Mouse (Mus musculus): ENCODE measurements around the gene Thap8. TPM values are rescaled to one million over a fixed set of nuclear protein-coding genes. Genes with fewer than 3 reads are reported as not detected.

The Thap8 gene
- polyA plus RNA-seq, 1 experiment from 2014 or later, result 0.77 TPM

- peaks cover 9% of the 10 kb centered on the region for H3K4me1 ChIP-seq
- no peaks in the 10 kb centered on the region for H3K9me3 ChIP-seq (replicated peaks)
- no peak overlapping the region for H3K4me3 ChIP-seq
- H3K9ac ChIP-seq, result no peak overlapping the region
- no peaks in the 10 kb centered on the region for H3K36me3 ChIP-seq
- no peak overlapping the region for H3K4me2 ChIP-seq (replicated peaks)
- ATAC-seq (ENCODE audit: low FRiP score), result peak; percentile 23; the same call in 1 of the 2 replicates
- H3K27me3 ChIP-seq, result peaks cover 29% of the 10 kb centered on the region
- no peak overlapping the region for H3K27ac ChIP-seq
- WGBS, result 3% methylated on average over 9 of the region's 9 CpGs
Measured at GRCm38 (mm10) chr7:30336384-30336783, 56.5 kb downstream of the Thap8 start.

- 75% methylated on average over 5 of the region's 5 CpGs for WGBS
- Histone ChIP-seq H3K27ac (no peak overlapping the region), H3K4me1 (no peaks in the 10 kb centered on the region), H3K9ac (no peak overlapping the region), H3K27me3 (peaks cover 19% of the 10 kb centered on the region), H3K4me2 (replicated peaks) (no peak overlapping the region), H3K36me3 (no peaks in the 10 kb centered on the region), H3K4me3 (no peak overlapping the region), H3K9me3 (replicated peaks) (no peaks in the 10 kb centered on the region)
- no peak for ATAC-seq (ENCODE audit: low FRiP score)
Measured at GRCm38 (mm10) chr7:30339432-30340109, 59.7 kb downstream of the Thap8 start.

Other genes with a start within 250 kb of the Thap8 start
- 7.1 and 7.2 TPM in 2 replicates for gene Zfp14, start 228.7 kb upstream of the Thap8 start, polyA plus RNA-seq (2016; fragmentation: Nextera tagmentation; extraction: Ambion mirVana)
- 9.8 and 10.1 TPM in 2 replicates for gene Zfp82, start 207.2 kb upstream of the Thap8 start, polyA plus RNA-seq (2016; fragmentation: Nextera tagmentation; extraction: Ambion mirVana)
- gene Gm26920, start 189.7 kb upstream of the Thap8 start, polyA plus RNA-seq (2016; fragmentation: Nextera tagmentation; extraction: Ambion mirVana), result 0.80 and 0.82 TPM in 2 replicates
- gene Zfp566, start 189.6 kb upstream of the Thap8 start, polyA plus RNA-seq (2016; fragmentation: Nextera tagmentation; extraction: Ambion mirVana), result 13.7 and 16.2 TPM in 2 replicates
- gene Zfp260, start 185.3 kb upstream of the Thap8 start, polyA plus RNA-seq (2016; fragmentation: Nextera tagmentation; extraction: Ambion mirVana), result 121 and 126 TPM in 2 replicates
- gene Zfp382, start 158.2 kb upstream of the Thap8 start, polyA plus RNA-seq (2016; fragmentation: Nextera tagmentation; extraction: Ambion mirVana), result 14.0 and 14.6 TPM in 2 replicates
- 17.6 and 20.2 TPM in 2 replicates for gene Zfp146, start 110.3 kb upstream of the Thap8 start, polyA plus RNA-seq (2016; fragmentation: Nextera tagmentation; extraction: Ambion mirVana)
- gene Cox7a1, start 96.0 kb upstream of the Thap8 start, polyA plus RNA-seq (2016; fragmentation: Nextera tagmentation; extraction: Ambion mirVana), result 3.5 and 3.6 TPM in 2 replicates
- 78.0 and 80.0 TPM in 2 replicates for gene Capns1, start 81.3 kb upstream of the Thap8 start, polyA plus RNA-seq (2016; fragmentation: Nextera tagmentation; extraction: Ambion mirVana)
- 135 and 149 TPM in 2 replicates for gene Polr2i, start 48.1 kb upstream of the Thap8 start, polyA plus RNA-seq (2016; fragmentation: Nextera tagmentation; extraction: Ambion mirVana)
- gene Tbcb, start 47.8 kb upstream of the Thap8 start, polyA plus RNA-seq (2016; fragmentation: Nextera tagmentation; extraction: Ambion mirVana), result 272 and 275 TPM in 2 replicates
- gene Ovol3, start 44.4 kb upstream of the Thap8 start, polyA plus RNA-seq (2016; fragmentation: Nextera tagmentation; extraction: Ambion mirVana), result not detected in 2 replicates
- gene Wdr62, start 325 bp downstream of the Thap8 start, polyA plus RNA-seq (2016; fragmentation: Nextera tagmentation; extraction: Ambion mirVana), result 7.2 and 7.4 TPM in 2 replicates
- 74.8 and 88.1 TPM in 2 replicates for gene Clip3, start 11.6 kb downstream of the Thap8 start, polyA plus RNA-seq (2016; fragmentation: Nextera tagmentation; extraction: Ambion mirVana)
- 87.1 and 93.5 TPM in 2 replicates for gene Alkbh6, start 28.6 kb downstream of the Thap8 start, polyA plus RNA-seq (2016; fragmentation: Nextera tagmentation; extraction: Ambion mirVana)
- gene Syne4, start 34.7 kb downstream of the Thap8 start, polyA plus RNA-seq (2016; fragmentation: Nextera tagmentation; extraction: Ambion mirVana), result 36.9 and 39.2 TPM in 2 replicates
- gene E130208F15Rik, start 41.6 kb downstream of the Thap8 start, polyA plus RNA-seq (2016; fragmentation: Nextera tagmentation; extraction: Ambion mirVana), result 0.33 and 0.49 TPM in 2 replicates
- gene Sdhaf1, start 43.8 kb downstream of the Thap8 start, polyA plus RNA-seq (2016; fragmentation: Nextera tagmentation; extraction: Ambion mirVana), result 22.3 and 23.4 TPM in 2 replicates
- 9.3 and 10.1 TPM in 2 replicates for gene Lrfn3, start 82.7 kb downstream of the Thap8 start, polyA plus RNA-seq (2016; fragmentation: Nextera tagmentation; extraction: Ambion mirVana)
- 17.7 and 19.7 TPM in 2 replicates for gene Tyrobp, start 133.7 kb downstream of the Thap8 start, polyA plus RNA-seq (2016; fragmentation: Nextera tagmentation; extraction: Ambion mirVana)
- 0.57 and 0.86 TPM in 2 replicates for gene Hcst, start 139.8 kb downstream of the Thap8 start, polyA plus RNA-seq (2016; fragmentation: Nextera tagmentation; extraction: Ambion mirVana)
- 1.3 and 2.2 TPM in 2 replicates for gene Nfkbid, start 141.6 kb downstream of the Thap8 start, polyA plus RNA-seq (2016; fragmentation: Nextera tagmentation; extraction: Ambion mirVana)
- gene Aplp1, start 165.4 kb downstream of the Thap8 start, polyA plus RNA-seq (2016; fragmentation: Nextera tagmentation; extraction: Ambion mirVana), result 348 and 365 TPM in 2 replicates
- gene Kirrel2, start 177.6 kb downstream of the Thap8 start, polyA plus RNA-seq (2016; fragmentation: Nextera tagmentation; extraction: Ambion mirVana), result 16.1 and 23.9 TPM in 2 replicates
- gene Nphs1, start 178.2 kb downstream of the Thap8 start, polyA plus RNA-seq (2016; fragmentation: Nextera tagmentation; extraction: Ambion mirVana), result 3.8 and 5.2 TPM in 2 replicates
- gene Prodh2, start 213.5 kb downstream of the Thap8 start, polyA plus RNA-seq (2016; fragmentation: Nextera tagmentation; extraction: Ambion mirVana), result not detected in 2 replicates

All from hindbrain, embryonic 12.5 days (tissue).